ENCODE assay signal across 11 mouse cellular contexts in genomic region chr11:55387576-55387975, GRCm38 (mm10). TPM values are rescaled to one million over a fixed set of nuclear protein-coding genes. Genes with fewer than 3 reads are reported as not detected.
DNase-seq lines count a peak whose midpoint lies in the region; ATAC-seq lines count a peak whose summit lies in the region.
"Had no signal": no experiment of that assay in that cellular context is flagged by ENCODE, and none has a peak within 500 bp of the region (broad histone marks: within the 10 kb centered on the region; RNA-seq: fewer than 3 reads in every experiment).

No protein-coding gene starts in this region.

- DNase-seq in forebrain, embryonic 14.5 days (ENCODE audit: low spot score) = peak; percentile 42
- peak; percentile 69 for DNase-seq in midbrain, embryonic 11.5 days (ENCODE audit: low spot score, missing footprints)
- no peak for DNase-seq in gastrocnemius, adult 8-10 months (ENCODE audit: low spot score in 2 of 2)
- DNase-seq in lung, postnatal 36 days = no peak
- DNase-seq: liver, postnatal 0 days; spleen, adult 18-20 months had no signal

- no peak overlapping the region for H3K4me3 ChIP-seq in forebrain, embryonic 14.5 days (ENCODE audit: low read depth, low read length)
- no peak overlapping the region for H3K4me3 ChIP-seq in forebrain, embryonic 16.5 days (replicated peaks; ENCODE audit: low read length)
- H3K4me3 ChIP-seq in midbrain, embryonic 11.5 days (ENCODE audit: low read depth, low read length) = no peak overlapping the region
- H3K4me3 ChIP-seq in midbrain, embryonic 15.5 days = no peak overlapping the region
- no peak overlapping the region for H3K4me3 ChIP-seq in embryonic facial prominence, embryonic 12.5 days
- H3K4me3 ChIP-seq in neural tube, embryonic 13.5 days = no peak overlapping the region
- H3K4me3 ChIP-seq: intestine, embryonic 15.5 days had no signal

- no peak for ATAC-seq in forebrain, embryonic 14.5 days
- no peak for ATAC-seq in forebrain, embryonic 16.5 days
- no peak for ATAC-seq in midbrain, embryonic 11.5 days (ENCODE audit: low FRiP score)
- no peak for ATAC-seq in midbrain, embryonic 15.5 days (replicated peaks)
- no peak for ATAC-seq in embryonic facial prominence, embryonic 12.5 days (ENCODE audit: insufficient number of reproducible peaks, insufficient read depth, low FRiP score, low TSS enrichment)
- ATAC-seq in neural tube, embryonic 13.5 days (ENCODE audit: low read depth) = peak; percentile 37; the same call in 1 of the 2 replicates
- ATAC-seq: liver, postnatal 0 days had no signal

- 57% methylated on average over 8 of the region's 8 CpGs for WGBS in forebrain, embryonic 14.5 days
- WGBS in forebrain, embryonic 16.5 days = 54% methylated on average over 8 of the region's 8 CpGs
- WGBS in midbrain, embryonic 11.5 days = 59% methylated on average over 8 of the region's 8 CpGs
- WGBS in midbrain, embryonic 15.5 days = 56% methylated on average over 8 of the region's 8 CpGs
- 61% methylated on average over 8 of the region's 8 CpGs for WGBS in embryonic facial prominence, embryonic 12.5 days
- 49% methylated on average over 8 of the region's 8 CpGs for WGBS in neural tube, embryonic 13.5 days

- H3K9me3 ChIP-seq in forebrain, embryonic 14.5 days (replicated peaks; ENCODE audit: control insufficient read depth, low read length) = no peaks in the 10 kb centered on the region
- no peaks in the 10 kb centered on the region for H3K9me3 ChIP-seq in forebrain, embryonic 16.5 days (ENCODE audit: control insufficient read depth, low read length)
- H3K9me3 ChIP-seq in midbrain, embryonic 11.5 days (ENCODE audit: control insufficient read depth, low read length) = no peaks in the 10 kb centered on the region
- H3K9me3 ChIP-seq in midbrain, embryonic 15.5 days = no peaks in the 10 kb centered on the region
- H3K9me3 ChIP-seq in embryonic facial prominence, embryonic 12.5 days = no peaks in the 10 kb centered on the region
- no peaks in the 10 kb centered on the region for H3K9me3 ChIP-seq in neural tube, embryonic 13.5 days
- H3K9me3 ChIP-seq: intestine, embryonic 15.5 days had no signal

- no peak overlapping the region for H3K9ac ChIP-seq in forebrain, embryonic 14.5 days (ENCODE audit: low read length)
- H3K9ac ChIP-seq in forebrain, embryonic 16.5 days (replicated peaks; ENCODE audit: low read depth, low read length) = no peak overlapping the region
- no peak overlapping the region for H3K9ac ChIP-seq in midbrain, embryonic 11.5 days (ENCODE audit: low read length)
- no peak overlapping the region for H3K9ac ChIP-seq in midbrain, embryonic 15.5 days
- H3K9ac ChIP-seq in embryonic facial prominence, embryonic 12.5 days = no peak overlapping the region
- peak overlapping the region; percentile 34; the same call in 1 of the 2 replicates for H3K9ac ChIP-seq in neural tube, embryonic 13.5 days
- H3K9ac ChIP-seq: intestine, embryonic 15.5 days; liver, postnatal 0 days had no signal

- no peak overlapping the region for H3K4me2 ChIP-seq in forebrain, embryonic 14.5 days (ENCODE audit: low read length)
- H3K4me2 ChIP-seq in forebrain, embryonic 16.5 days (ENCODE audit: low read length) = no peak overlapping the region
- H3K4me2 ChIP-seq in midbrain, embryonic 11.5 days = no peak overlapping the region
- no peak overlapping the region for H3K4me2 ChIP-seq in midbrain, embryonic 15.5 days
- H3K4me2 ChIP-seq in embryonic facial prominence, embryonic 12.5 days (replicated peaks) = 0 out of 2 replicates have a peak overlapping the region, but pooled peaks have one; percentile 20
- 0 out of 2 replicates have a peak overlapping the region, but pooled peaks have one; percentile 13 for H3K4me2 ChIP-seq in neural tube, embryonic 13.5 days
- H3K4me2 ChIP-seq: intestine, embryonic 15.5 days had no signal

- no peaks in the 10 kb centered on the region for H3K36me3 ChIP-seq in forebrain, embryonic 14.5 days (ENCODE audit: control insufficient read depth, insufficient read depth, low read length)
- no peaks in the 10 kb centered on the region for H3K36me3 ChIP-seq in forebrain, embryonic 16.5 days (ENCODE audit: control insufficient read depth, insufficient read depth)
- H3K36me3 ChIP-seq in midbrain, embryonic 11.5 days (ENCODE audit: control insufficient read depth, insufficient read depth, low read length) = no peaks in the 10 kb centered on the region
- no peaks in the 10 kb centered on the region for H3K36me3 ChIP-seq in midbrain, embryonic 15.5 days (replicated peaks)
- H3K36me3 ChIP-seq in embryonic facial prominence, embryonic 12.5 days = no peaks in the 10 kb centered on the region
- no peaks in the 10 kb centered on the region for H3K36me3 ChIP-seq in neural tube, embryonic 13.5 days
- H3K36me3 ChIP-seq: intestine, embryonic 15.5 days had no signal

- no peaks in the 10 kb centered on the region for H3K27me3 ChIP-seq in forebrain, embryonic 14.5 days (replicated peaks; ENCODE audit: control insufficient read depth, insufficient read depth, low read length)
- no peaks in the 10 kb centered on the region for H3K27me3 ChIP-seq in forebrain, embryonic 16.5 days (replicated peaks; ENCODE audit: control insufficient read depth, insufficient read depth, low read length)
- H3K27me3 ChIP-seq in midbrain, embryonic 11.5 days (ENCODE audit: control insufficient read depth, insufficient read depth, low read length) = no peaks in the 10 kb centered on the region
- no peaks in the 10 kb centered on the region for H3K27me3 ChIP-seq in midbrain, embryonic 15.5 days (replicated peaks)
- no peaks in the 10 kb centered on the region for H3K27me3 ChIP-seq in embryonic facial prominence, embryonic 12.5 days
- H3K27me3 ChIP-seq in neural tube, embryonic 13.5 days = no peaks in the 10 kb centered on the region
- H3K27me3 ChIP-seq: intestine, embryonic 15.5 days had no signal

- H3K27ac ChIP-seq in forebrain, embryonic 14.5 days (ENCODE audit: low read depth, low read length) = no peak overlapping the region
- no peak overlapping the region for H3K27ac ChIP-seq in forebrain, embryonic 16.5 days (ENCODE audit: low read length)
- H3K27ac ChIP-seq in midbrain, embryonic 11.5 days (ENCODE audit: low read depth, low read length) = no peak overlapping the region
- H3K27ac ChIP-seq in midbrain, embryonic 15.5 days = no peak overlapping the region
- H3K27ac ChIP-seq in embryonic facial prominence, embryonic 12.5 days = no peak overlapping the region
- H3K27ac ChIP-seq in neural tube, embryonic 13.5 days (replicated peaks) = no peak overlapping the region
- H3K27ac ChIP-seq: intestine, embryonic 15.5 days had no signal

- H3K4me1 ChIP-seq in forebrain, embryonic 14.5 days (ENCODE audit: control insufficient read depth, insufficient read depth, low read length) = no peaks in the 10 kb centered on the region
- no peaks in the 10 kb centered on the region for H3K4me1 ChIP-seq in forebrain, embryonic 16.5 days (replicated peaks; ENCODE audit: control insufficient read depth, insufficient read depth, low read length)
- H3K4me1 ChIP-seq in midbrain, embryonic 11.5 days (ENCODE audit: control insufficient read depth, insufficient read depth, low read length) = no peaks in the 10 kb centered on the region
- H3K4me1 ChIP-seq in midbrain, embryonic 15.5 days = peaks cover 4% of the 10 kb centered on the region
- peaks cover 6% of the 10 kb centered on the region; the same call in 1 of the 2 replicates for H3K4me1 ChIP-seq in embryonic facial prominence, embryonic 12.5 days
- H3K4me1 ChIP-seq in neural tube, embryonic 13.5 days (replicated peaks) = 0 out of 2 replicates have a peak, but pooled peaks cover 7% of the 10 kb centered on the region

RNA-seq across cellular contexts. Expression of gene Sparc, which starts 35.4 kb away (rescaled TPM):
- 300 and 365 TPM in 2 replicates for polyA plus RNA-seq in forebrain, embryonic 14.5 days (2014; fragmentation: Nextera tagmentation; extraction: Ambion mirVana)
- polyA plus RNA-seq in forebrain, embryonic 16.5 days (2015; fragmentation: Nextera tagmentation; extraction: Ambion mirVana) = 316 and 452 TPM in 2 replicates
- polyA plus RNA-seq in midbrain, embryonic 11.5 days (2014; fragmentation: Nextera tagmentation; extraction: Ambion mirVana) = 411 and 428 TPM in 2 replicates
- polyA plus RNA-seq in midbrain, embryonic 15.5 days (2015; fragmentation: Nextera tagmentation; extraction: Ambion mirVana) = 482 and 547 TPM in 2 replicates
- 772 and 814 TPM in 2 replicates for polyA plus RNA-seq in embryonic facial prominence, embryonic 12.5 days (2016; fragmentation: Nextera tagmentation; extraction: Ambion mirVana)
- polyA plus RNA-seq in neural tube, embryonic 13.5 days (2015; fragmentation: Nextera tagmentation; extraction: Ambion mirVana) = 730 and 747 TPM in 2 replicates
- total RNA-seq in gastrocnemius, adult 8-10 months (2022) = 100 to 1,000 TPM in 3 of 4 experiments, 10 to 100 TPM in 1; 94.4 to 242 (median 133) TPM

RNA-seq across cellular contexts. Expression of gene Fat2, which starts 51.2 kb away (rescaled TPM):
- polyA plus RNA-seq in forebrain, embryonic 14.5 days (2014; fragmentation: Nextera tagmentation; extraction: Ambion mirVana) = 0.03 and 0.05 TPM in 2 replicates
- 0.04 TPM in 2 replicates for polyA plus RNA-seq in forebrain, embryonic 16.5 days (2015; fragmentation: Nextera tagmentation; extraction: Ambion mirVana)
- 0.03 TPM in 1 of 2 replicates, not detected in the other for polyA plus RNA-seq in midbrain, embryonic 11.5 days (2014; fragmentation: Nextera tagmentation; extraction: Ambion mirVana)
- 0.09 and 0.12 TPM in 2 replicates for polyA plus RNA-seq in midbrain, embryonic 15.5 days (2015; fragmentation: Nextera tagmentation; extraction: Ambion mirVana)
- polyA plus RNA-seq in embryonic facial prominence, embryonic 12.5 days (2016; fragmentation: Nextera tagmentation; extraction: Ambion mirVana) = 0.14 and 0.22 TPM in 2 replicates
- polyA plus RNA-seq in neural tube, embryonic 13.5 days (2015; fragmentation: Nextera tagmentation; extraction: Ambion mirVana) = 0.10 TPM in 1 of 2 replicates, not detected in the other
- total RNA-seq in gastrocnemius, adult 8-10 months (2022) = under 1 TPM in 3 of 4 experiments, not detected in 1; 0.02 to 0.05 (median 0.02) TPM
- polyA plus RNA-seq: liver, postnatal 0 days had no signal

Comparison
In these comparisons a context has a peak if more than half of its experiments do, and no peak if none do; other contexts are left out.
1. DNase-seq: peak in forebrain, embryonic 14.5 days (single experiment) and midbrain, embryonic 11.5 days (single experiment); none in gastrocnemius, adult 8-10 months (0 of 2) and lung, postnatal 36 days (single experiment).
2. H3K4me2 ChIP-seq: peak in embryonic facial prominence, embryonic 12.5 days (single experiment) and neural tube, embryonic 13.5 days (single experiment); none in forebrain, embryonic 14.5 days (single experiment), forebrain, embryonic 16.5 days (single experiment), midbrain, embryonic 11.5 days (single experiment) and midbrain, embryonic 15.5 days (single experiment).